Mouse (Mus musculus): ENCODE measurements at regions not wholly inside any gene's neighbourhood (a gene's known extent, or its start where the extent isn't known, plus 50 kb on each side); places are given as distances from the start of the nearest gene placed in this dataset.

DNA sequence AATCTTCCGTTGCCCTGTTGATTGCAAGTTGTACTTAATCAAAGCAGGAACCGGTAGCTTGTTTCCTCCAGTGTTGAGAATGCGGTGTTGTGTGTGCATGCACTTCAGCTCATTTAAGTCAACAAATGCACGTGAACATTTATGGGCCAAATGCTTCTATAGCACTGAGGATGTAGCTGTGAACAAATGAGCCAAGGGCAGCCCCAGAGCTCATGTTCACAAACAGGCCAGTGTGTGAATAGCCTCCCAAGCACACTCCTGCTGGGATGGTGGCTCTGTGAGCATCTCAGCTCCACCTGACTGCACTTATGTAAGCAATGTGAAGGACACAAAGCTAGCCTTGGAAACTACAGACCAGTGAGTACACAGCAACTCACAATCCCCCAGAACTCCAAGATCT, 183.9 kb upstream of the Sox2 start:
- in situ Hi-C loops (cut with MboI, MseI), result no loop called here

DNA sequence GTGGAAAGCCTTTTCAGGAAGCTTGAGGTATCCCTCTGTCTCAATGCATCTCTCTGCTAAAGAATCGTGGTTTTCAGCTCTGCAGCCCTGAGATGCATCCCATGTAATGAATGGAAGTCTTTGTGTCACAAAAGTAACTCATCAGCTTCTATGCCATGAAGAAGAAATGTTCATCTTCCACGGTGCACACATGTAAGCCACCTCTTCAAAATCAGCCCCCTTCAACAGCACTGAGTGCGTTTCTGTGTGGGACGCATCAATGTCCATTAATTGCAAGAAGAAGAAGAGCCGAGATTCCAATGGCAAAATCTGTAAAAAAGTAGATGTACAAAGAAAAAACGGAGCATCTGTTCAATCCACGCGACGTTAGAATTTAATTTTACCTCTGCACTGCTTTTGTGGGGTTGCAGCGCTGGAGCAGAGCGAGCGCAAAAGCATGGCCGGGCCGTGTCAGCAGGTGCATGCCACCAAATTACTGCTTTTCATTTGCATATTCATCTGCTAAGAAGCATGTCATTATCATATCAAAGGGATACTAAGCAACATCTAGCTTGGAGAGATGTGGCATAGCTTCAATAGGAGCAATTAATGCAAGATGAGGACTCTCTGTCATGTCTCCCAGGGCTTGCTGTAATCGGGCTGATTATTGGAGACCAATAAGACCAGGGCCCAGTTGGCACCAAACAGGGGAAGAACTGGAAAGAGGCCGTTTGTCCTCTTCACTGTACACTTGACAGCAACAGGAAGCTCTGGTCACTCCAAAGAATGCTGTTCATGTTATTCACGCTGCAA, 185.0 kb upstream of the Sox2 start:
- in situ Hi-C loops (cut with MboI, MseI), result no loop called here

DNA sequence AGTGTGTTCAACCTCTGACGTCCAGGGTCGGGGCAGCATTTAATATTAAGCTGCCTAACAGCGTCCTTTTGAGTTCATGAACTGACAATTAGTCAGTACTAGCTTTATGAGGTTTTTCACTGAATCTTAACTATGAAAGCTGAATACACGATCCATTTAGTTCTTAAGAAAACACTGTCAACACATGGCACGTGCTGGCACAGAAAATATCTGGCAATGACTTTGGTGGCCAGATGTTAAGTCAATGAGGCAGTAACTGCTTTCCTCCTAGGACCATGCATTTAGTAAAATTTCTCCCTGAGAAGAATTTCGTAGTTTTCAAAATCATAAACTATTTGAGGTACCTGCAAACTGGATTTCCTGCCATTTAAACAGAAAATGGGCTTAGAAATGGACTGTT, 191.4 kb upstream of the Sox2 start:
- in situ Hi-C loops (cut with MboI, MseI), result no loop called here

DNA sequence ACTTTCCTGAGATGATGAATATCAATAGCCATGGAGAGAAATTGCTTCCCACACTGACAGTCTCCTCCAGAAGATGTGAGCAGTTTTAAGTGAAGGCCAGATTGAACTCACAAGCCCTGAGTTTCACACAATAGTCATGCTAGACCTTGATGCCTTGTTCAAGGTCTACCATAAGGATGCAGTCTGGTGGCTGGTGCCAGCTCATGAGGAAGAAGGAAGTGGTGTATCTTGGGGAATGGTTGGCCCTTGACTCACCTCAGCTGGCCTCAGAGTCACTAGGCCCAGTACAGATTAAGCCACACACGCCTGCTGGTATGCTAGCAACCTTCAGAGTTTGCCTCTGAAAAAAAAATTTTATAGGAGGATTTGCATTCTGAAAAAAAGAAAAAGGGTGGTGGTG, 192.4 kb upstream of the Sox2 start:
- in situ Hi-C loops (cut with MboI, MseI), result no loop called here

DNA sequence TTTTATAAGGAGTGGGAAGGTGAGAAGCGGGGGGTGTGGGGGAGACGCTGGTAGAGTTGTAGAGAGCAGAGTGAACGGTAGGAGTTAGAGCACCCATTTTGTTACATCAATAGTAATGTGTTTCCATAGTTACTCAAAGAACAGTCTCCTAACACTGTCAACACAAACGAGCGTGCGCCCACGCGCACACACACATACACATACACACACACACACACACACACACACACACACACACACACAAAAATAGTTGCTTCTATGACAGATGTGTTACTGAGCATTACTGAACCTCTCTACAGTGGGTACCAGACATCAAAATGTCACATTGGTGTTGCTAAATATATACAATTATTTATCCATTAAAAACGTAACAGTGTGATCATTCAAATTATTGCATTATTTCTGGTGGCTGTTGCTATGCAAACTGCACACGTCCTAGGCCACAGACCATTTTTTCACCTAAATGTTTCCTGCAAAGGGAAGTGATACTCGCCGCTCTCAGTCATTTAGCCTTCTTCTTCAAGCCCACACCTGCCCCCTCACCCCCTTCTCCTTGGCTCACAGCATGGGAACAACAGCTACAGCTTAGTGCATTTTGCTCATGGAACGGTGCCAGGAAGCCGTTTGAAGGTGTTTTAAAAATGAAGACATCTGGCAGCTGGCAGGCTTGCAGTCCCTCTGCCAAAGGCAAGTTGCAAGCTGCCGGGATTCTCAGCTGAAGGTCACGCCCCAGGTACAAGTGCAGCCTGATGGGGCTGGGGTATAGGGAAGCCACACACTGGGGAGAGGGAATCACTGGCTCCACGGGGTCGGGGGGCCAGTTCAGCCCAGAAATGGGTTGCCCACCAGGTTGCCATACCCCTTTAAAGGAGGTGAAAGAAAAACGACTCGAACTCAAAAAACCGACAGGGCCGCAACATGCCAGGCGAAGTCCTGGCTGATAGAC, 193.4 kb upstream of the Sox2 start:
- in situ Hi-C loops (cut with MboI, MseI), result no loop called here

DNA sequence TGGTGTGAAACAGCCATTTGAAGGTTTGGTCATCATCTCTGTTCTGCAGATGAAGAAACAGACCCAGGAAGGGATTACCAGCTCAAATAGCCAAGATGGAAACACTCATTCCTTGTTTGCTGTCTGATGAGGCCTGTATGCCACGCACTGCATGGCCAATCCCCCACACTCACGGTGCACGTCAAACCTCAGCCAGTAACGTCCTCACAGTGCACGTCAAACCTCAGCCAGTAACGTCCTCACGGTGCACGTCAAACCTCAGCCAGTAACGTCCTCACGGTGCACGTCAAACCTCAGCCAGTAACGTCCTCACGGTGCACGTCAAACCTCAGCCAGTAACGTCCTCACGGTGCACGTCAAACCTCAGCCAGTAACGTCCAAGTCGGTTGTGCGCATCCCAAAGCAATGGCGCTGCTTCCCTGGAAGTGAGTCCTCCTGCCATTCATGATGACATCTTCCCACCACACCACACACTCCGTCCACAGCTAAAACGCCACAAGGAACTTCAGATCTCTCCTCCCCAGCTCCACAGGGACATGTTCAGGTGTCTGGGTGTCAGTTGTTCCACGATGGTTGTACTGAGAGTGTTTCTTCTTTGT, 196.1 kb upstream of the Sox2 start:
- in situ Hi-C loops (cut with MboI, MseI), result no loop called here

DNA sequence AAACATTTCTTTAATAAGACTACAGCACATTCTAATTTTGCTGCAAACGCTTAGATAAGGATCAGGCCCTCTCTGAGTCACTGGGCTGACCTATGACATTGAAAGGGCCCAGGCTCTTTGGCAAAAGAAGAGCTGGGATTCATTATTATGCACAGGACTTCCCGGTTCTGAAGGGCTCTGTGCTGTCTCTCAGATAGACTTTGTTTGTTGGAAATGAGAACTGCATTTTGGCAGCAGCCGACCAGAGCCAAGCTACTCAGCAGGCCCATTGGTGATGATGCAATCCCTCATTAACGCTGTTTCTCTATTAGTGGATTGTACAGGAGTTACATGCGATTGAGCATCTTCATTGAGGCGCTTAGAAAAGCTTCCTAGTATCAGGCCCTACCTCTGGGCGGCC, 204.9 kb upstream of the Sox2 start:
- in situ Hi-C loops (cut with MboI, MseI), result no loop called here

DNA sequence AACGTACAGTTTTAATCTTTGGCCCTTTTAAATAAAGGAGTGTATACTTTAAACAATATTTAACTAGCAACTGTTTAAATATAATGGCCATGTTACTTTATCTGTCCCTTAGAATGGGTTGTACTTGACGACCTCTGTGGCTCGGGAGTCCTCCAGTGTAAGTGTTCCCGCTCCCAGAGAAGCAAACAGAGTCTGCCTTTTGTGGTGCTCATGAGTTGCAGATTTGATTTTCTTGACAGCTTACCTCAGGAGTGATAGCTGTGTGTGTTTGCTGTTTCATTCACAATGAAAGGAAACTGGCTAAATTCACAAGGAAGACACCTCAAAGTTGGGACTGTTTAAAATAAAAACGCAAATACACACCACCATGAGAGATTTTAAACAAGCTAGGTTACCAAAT, 205.4 kb upstream of the Sox2 start:
- in situ Hi-C loops (cut with MboI, MseI), result no loop called here

DNA sequence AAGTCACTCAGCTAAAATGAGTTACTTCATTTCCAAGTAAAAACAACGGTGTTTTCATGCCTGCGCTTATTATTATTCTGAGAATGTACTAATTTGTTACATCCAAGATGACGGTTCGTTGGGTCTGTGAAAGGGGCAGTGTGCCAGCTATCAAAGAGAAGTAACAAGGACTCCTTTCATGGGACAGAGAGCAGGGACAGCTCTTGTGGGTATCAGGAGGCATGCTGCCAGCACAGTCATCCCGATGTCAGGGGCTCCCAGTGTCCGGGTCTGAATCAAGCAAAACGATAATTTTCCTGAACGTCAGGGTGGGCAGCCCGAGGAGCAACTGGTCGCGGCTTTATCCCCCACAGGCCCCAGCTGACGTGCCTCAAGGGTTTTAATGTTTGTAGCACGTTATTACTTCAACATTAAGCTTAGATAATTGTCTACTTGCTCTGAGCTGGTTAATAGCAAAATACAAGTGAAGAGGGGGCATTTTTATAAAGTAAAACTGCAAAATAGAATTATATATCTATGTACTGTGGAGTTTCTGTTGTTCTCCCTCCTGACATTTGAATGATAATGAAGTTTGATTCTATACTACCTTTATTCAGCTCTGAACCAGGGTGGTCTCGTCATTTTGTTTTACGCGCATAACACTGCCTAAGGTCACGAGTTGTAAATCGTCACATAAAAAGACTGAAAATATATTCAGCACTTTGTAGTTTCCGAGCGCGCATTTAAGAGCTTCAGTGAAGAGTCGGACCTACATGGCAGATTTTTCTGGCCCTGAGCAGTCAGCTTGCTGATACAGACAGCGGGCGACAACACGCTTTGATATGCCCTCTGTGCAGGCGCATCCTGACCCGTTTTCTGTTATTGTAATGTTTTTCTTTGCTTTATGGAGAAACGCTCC, 206.2 kb upstream of the Sox2 start:
- in situ Hi-C loops (cut with MboI, MseI), result no loop called here

DNA sequence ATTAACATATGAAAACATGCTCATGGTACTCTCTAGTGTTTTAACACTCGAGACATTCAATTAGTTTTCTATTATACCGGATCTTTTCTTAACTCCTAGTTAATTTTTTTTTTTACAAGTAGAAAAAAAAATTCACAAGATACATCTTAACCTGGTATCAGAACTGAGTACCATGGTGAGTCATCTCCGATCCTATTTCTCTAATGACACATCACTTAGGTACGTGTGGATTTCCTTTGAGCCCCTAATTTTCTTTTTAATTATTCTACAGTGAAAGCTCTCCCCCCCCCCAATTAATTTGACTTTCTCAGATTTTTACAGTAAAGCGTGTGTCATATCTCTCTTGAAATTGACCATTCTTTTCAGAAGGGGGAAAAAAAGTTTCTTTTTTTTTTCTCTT, 206.9 kb upstream of the Sox2 start:
- in situ Hi-C loops (cut with MboI, MseI), result no loop called here

DNA sequence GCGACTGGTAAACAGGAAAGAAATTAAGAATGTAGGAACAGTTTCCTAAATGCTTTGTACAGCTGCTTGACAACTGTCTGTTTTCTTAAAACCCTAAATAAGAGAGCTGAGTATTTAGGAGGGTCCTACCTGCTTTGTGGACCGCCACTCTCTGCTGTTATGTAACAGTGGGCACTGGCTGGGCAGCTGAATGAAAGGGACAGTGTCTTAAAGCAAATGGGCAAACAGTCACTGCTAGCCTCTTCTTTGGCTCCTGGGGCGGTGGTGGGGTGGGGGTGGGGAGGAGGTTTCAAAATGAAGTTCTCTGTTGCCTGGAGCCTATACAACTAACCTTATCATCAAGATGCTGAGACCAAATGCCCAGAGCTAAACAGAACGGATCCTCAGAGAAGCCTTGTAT, 208.4 kb upstream of the Sox2 start:
- in situ Hi-C loops (cut with MboI, MseI), result no loop called here

DNA sequence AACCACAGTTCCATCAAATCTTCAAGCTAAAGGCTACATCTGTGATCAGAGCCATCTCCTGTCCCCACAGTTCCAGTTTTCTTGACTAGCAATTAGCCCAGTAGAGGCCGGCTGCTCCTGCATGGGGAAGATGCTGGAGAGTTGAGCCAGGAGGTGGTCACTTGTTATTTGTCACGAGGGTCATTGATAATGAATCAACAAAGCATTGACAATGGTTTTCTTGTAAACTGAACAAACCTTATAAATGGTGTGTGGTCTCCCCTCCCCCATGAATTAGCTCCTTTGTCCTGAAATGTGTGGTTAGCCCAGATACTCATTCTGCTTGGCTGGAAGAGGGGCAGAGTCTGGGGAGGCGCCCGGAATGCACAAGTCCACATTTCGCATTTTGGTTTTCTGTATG, 208.9 kb upstream of the Sox2 start:
- in situ Hi-C loops (cut with MboI, MseI), result no loop called here

DNA sequence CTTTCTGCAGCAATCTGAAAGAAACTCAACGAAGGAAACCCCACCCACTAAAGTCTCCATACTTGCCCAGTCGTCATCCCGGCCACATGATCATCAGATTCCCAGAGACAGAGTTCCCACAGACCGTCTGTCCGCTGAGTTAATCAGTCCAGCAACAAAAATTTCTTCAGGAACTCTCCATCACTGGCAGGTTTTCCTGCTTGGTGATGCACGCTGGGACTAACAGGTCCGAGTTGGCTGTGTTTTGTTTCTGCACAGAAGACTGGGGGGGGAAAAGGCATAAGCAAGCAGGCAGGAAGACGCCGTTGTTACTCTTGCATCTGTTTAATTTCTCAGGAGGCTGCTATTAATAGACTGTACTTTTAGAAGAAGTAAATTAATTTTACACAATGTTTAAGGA, 215.3 kb upstream of the Sox2 start:
- in situ Hi-C loops (cut with MboI, MseI), result no loop called here

DNA sequence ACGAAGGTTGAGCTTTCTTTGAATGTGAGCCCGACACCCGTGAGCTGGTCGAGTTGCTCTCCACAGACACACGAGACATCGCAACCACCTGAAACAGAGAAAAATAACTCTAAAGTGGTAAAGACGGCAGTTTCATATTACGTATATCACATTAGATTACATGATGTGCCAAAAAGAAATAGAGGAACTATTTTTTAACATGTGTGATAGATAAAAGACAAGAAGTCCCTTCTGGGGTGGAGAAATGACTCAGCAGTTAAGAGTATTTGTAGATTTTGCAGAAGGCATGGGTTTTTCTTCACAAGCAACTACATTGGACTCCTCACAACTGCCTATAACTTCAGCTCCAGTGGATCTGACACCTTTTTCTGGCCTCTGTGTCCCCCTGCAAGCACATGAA, 222.2 kb upstream of the Sox2 start:
- in situ Hi-C loops (cut with MboI, MseI), result no loop called here

DNA sequence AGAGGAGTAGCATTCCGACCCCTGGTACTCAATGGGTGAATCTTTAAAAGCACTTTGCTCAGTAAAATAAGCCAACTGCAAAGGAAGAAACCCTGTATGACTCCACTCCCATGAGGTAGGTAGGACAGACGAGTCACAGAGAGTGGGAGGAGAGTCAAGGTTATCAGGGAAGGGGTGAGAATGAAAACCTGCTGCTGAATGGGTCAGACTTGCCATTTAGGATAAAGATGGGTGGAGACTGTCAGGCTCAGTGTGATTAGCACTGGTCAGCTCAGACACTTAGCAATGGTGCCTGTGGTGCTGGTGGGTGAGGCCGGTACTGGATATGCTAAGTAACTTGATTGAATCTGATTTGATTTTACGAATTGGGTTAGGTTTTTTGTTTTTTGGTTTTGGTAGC, 222.7 kb upstream of the Sox2 start:
- in situ Hi-C loops (cut with MboI, MseI), result no loop called here

DNA sequence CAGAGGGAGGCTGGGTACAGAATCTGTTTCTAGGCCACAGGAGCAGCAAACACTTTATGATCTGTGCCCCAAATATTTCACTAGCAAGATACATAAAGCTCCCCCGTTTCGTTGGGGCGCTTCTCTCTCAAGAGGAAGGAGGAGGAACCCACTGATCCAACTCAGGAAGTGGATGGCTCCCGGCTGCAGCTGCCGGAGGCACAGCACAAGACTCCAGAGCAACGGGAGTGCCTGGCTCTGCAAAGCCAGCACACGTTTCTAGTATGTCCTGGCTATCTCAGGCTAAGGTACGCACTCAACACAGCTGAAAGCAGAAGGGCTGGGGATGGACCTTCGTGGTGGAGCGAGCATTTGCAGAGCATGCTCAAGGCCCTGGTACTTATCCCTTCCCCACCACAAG, 223.2 kb upstream of the Sox2 start:
- in situ Hi-C loops (cut with MboI, MseI), result no loop called here

DNA sequence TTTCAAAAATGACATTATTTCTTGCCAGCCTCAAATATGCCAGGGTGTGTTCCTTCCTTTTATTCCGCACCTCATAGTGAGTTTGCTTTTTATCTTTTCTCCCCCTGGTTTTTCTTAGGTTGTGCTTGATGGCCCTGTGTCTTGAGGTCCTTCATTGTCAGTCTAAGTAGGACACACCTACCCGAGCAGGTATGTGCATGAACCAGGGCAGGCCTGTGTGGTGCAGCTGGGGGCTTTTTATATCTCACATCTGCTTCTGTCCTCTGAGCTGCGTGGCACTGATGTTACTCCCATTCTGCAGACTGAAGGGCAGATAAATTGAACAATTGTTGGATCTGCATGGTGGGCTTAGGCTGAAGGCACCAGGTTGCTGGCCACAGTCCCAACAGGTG, 238.3 kb upstream of the Sox2 start:
- in situ Hi-C loops (cut with MboI, MseI), result no loop called here

DNA sequence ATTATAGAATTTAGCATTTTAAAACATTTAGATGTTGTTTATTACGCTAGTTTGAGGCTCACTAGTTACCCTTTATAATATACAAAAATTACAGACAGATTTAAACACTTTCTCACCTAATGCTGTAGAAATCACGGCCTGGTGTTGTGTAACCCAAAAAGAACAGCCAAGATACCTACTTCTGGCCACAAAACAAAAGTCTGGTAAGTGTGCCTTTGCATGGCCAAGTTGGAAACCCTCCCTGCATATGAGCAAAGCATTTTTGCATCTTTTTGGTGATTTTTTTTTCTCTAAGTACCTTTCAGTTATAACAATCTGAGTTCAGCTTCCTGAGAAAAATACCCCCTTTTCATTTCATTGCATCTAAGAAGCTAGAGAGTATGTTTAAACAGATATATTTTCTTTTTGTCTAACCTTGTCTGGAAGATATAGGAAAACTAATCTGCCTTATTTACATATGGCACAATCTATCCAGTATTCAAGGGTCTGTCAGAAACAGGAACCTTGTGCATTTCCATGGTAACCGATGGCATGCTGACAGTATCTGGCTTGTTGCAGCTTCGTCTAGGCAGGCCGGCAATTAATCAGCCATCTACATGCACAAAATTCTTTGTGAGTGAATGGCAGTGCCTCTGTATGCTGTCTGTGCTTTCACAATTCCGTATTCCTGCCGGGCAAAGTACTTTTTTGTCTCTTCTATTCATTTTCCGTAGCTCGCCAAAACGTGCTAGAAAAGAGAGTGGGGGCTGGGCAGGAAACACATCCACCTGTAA, 238.9 kb upstream of the Sox2 start:
- in situ Hi-C loops (cut with MboI, MseI), result no loop called here

DNA sequence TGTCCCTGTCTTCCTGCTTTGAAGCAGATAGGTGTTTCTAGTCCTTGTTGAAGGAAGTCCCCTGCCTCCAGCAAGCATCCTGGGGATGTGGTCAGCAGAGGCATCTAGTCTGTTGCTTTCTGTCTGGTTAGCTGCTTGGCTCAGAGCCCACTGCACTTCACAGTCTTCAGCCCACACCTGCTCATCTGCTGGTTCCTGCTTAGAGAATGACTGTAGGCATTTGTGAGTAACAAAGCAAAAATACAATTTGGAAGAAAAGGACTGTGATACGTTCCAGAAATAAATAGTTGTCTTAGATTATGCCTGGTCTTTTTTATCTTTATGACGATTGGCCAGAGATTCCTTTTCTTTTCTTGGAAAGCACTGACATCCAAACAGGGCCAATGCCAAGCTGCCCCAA, 246.6 kb upstream of the Sox2 start:
- in situ Hi-C loops (cut with MboI, MseI), result no loop called here

DNA sequence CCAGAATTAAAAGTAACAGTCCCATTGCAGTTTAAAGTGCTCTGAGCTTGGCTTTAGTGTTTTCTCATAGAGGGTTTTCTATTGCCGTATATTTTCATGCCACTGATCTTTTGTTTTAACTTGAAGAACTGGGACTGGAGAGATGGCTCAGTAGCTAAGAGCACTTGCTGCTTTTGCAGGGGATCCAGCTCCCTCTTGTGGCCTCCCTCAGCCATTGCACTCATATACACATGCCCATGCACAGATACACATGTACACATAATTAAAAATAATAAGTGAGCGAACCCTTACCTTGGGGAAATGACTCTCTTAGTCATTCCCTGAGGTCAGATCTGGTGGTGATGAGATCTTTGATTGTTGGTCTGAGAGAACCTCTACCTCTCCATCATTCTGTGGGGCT, 258.9 kb upstream of the Sox2 start:
- in situ Hi-C loops (cut with MboI, MseI), result no loop called here

DNA sequence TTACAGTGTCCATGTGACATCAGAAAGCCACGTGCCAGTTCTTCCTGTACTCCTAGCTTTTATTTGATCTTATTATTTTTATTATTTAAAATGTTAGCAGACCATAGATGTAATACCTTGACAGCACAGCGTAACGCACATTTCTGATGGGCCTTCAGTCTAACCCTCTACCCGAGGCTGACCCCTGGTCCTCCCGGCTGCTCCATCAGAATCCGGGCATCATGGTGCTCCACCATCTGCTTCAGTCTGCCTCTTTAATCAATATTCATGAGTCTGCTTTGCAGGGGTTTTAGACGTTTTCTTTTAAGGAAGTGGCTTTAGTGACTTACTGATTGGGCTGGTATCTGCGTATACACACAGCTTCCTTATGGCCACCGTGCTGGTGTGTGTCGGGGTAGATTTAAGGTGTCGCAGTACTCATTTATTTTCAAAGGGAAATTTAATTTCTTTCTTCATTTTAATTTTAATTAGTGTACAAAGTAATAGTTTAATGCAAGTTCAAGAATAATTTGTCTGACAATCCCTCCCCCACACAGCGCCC, 265.2 kb upstream of the Sox2 start:
- in situ Hi-C loops (cut with MboI, MseI), result no loop called here

All from T-helper 17 cell (primary cell).